Mouse (Mus musculus) limb, embryonic 13.5 days (tissue): ENCODE results near the gene Smg9. TPM values are rescaled to one million over a fixed set of nuclear protein-coding genes. Genes with fewer than 3 reads are reported as not detected.

Source experiments
- ATAC-seq: fragments of 200-750 bp; cut with Nextera tagmentation; 2 replicates; pipeline ENCODE4 v1.8.0; 2017; ENCODE audit warnings: low read depth, moderate number of reproducible peaks, moderate TSS enrichment; ENCODE audit not compliant: low FRiP score
- H3K27ac ChIP-seq: fragments of 300-500 bp; sonication (generic); 2 replicates; pipeline ENCODE4 v1.5.1; 2015; ENCODE audit warnings: inconsistent platforms, mild to moderate bottlenecking, moderate library complexity
- H3K27me3 ChIP-seq: fragments of 300-500 bp; sonication (generic); 2 replicates; pipeline ENCODE4 v1.6.1; 2015; ENCODE audit warnings: mild to moderate bottlenecking, inconsistent platforms
- H3K36me3 ChIP-seq: fragments of 300-500 bp; sonication (generic); 2 replicates; pipeline ENCODE4 v1.6.1; 2015; ENCODE audit warnings: inconsistent platforms, mild to moderate bottlenecking, moderate library complexity
- H3K4me1 ChIP-seq: fragments of 300-500 bp; sonication (generic); 2 replicates; pipeline ENCODE4 v1.6.1; 2015; ENCODE audit warnings: inconsistent platforms
- H3K4me2 ChIP-seq: fragments of 300-500 bp; sonication (generic); replicated peaks from 2 replicates; pipeline ENCODE4 v1.6.1; 2015; ENCODE audit warnings: inconsistent platforms, mild to moderate bottlenecking, moderate library complexity
- H3K4me3 ChIP-seq: fragments of 300-500 bp; sonication (generic); 2 replicates; pipeline ENCODE4 v1.5.1; 2015; ENCODE audit warnings: moderate library complexity, mild to moderate bottlenecking, inconsistent platforms
- H3K9ac ChIP-seq: fragments of 300-500 bp; sonication (generic); 2 replicates; pipeline ENCODE4 v1.6.1; 2015; ENCODE audit warnings: mild to moderate bottlenecking, inconsistent platforms
- H3K9me3 ChIP-seq: fragments of 300-500 bp; sonication (generic); 2 replicates; pipeline ENCODE4 v1.6.1; 2016; ENCODE audit warnings: inconsistent platforms
- WGBS: fragments of 180-500 bp; shearing (Covaris S2); methylation state at CpG from one replicate; pipeline ENCODE4 v1.1.7; 2015; 5-methylcytosine and 5-hydroxymethylcytosine counted together
- polyA plus RNA-seq: library from polyadenylated mRNA; unstranded; fragments of >200 nt; fragmentation: Nextera tagmentation; extraction: Ambion mirVana; gene quantifications from 2 replicates; pipeline ENCODE4 v1.2.1, GENCODE M21; 2015

Smg9 gene
- polyA plus RNA-seq, 1 experiment from 2014 or later, result 25.1 TPM

GRCm38 (mm10) chr7:24379934-24380333, 19.5 kb upstream of the Smg9 start:
- Histone ChIP-seq H3K9ac (0 out of 2 replicates have a peak overlapping the region, but pooled peaks have one; percentile 2), H3K27ac (no peak overlapping the region; the same call in none of the 2 replicates), H3K36me3 (no peaks in the 10 kb centered on the region), H3K27me3 (peaks cover 16% of the 10 kb centered on the region; the same call in 1 of the 2 replicates), H3K4me1 (peaks cover 43% of the 10 kb centered on the region), H3K4me2 (peak overlapping the region; percentile 23; the same call in 1 of the 2 replicates), H3K4me3 (no peak overlapping the region), H3K9me3 (no peaks in the 10 kb centered on the region)
- ATAC-seq, result peak; percentile 13
- 6% methylated on average over 7 of the region's 7 CpGs for WGBS

- peaks cover 43% of the 10 kb centered on the region for H3K4me1 ChIP-seq
- no peaks in the 10 kb centered on the region for H3K9me3 ChIP-seq
- H3K27ac ChIP-seq, result no peak overlapping the region; the same call in 1 of the 2 replicates
- H3K4me3 ChIP-seq, result no peak overlapping the region
- H3K9ac ChIP-seq, result 0 out of 2 replicates have a peak overlapping the region, but pooled peaks have one; percentile 2
- H3K36me3 ChIP-seq, result no peaks in the 10 kb centered on the region
- H3K27me3 ChIP-seq, result peaks cover 16% of the 10 kb centered on the region; the same call in 1 of the 2 replicates
- ATAC-seq, result no peak
- peak overlapping the region; percentile 23; the same call in 1 of the 2 replicates for H3K4me2 ChIP-seq
- 41% methylated on average over 2 of the region's 2 CpGs for WGBS
These were observed 19.0 kb upstream of the Smg9 start for GRCm38 (mm10) chr7:24380370-24380769.

DNA sequence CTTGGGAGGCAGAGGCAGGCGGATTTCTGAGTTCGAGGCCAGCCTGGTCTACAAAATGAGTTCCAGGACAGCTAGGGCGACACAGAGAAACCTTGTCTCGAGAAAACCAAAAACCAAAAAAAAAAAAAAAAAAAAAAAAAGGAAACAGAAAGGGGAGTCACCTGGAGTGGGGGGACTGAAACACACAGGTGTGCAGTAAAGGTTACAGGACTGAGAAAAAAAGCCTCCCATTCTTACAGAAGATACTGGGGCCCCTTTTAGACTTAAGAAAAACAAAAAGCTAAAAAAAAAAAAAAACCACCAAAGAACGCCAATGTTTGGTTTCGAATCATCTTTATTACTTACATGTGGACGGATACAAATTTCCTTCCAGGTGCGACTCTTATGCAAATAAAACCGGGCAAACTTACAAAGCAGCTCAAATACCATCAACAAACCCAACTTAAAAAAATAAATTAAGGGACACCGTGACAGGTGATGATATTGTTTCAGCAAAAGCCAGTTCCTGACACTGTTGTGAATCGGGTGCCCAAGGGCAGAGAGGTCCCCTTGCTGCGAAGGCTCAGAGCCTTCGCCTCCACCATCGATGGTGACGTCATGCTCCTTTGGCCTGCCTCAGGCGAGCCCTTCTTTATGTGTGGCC, 16.6 kb upstream of the Smg9 start:
- no peak for ATAC-seq
- Histone ChIP-seq H3K4me2 (no peak overlapping the region), H3K9ac (no peak overlapping the region), H3K36me3 (no peaks in the 10 kb centered on the region), H3K9me3 (no peaks in the 10 kb centered on the region), H3K4me3 (no peak overlapping the region), H3K27me3 (peaks cover 5% of the 10 kb centered on the region; the same call in 1 of the 2 replicates), H3K4me1 (peaks cover 28% of the 10 kb centered on the region), H3K27ac (no peak overlapping the region)
- WGBS, result 78% methylated on average over 16 of the region's 16 CpGs

DNA sequence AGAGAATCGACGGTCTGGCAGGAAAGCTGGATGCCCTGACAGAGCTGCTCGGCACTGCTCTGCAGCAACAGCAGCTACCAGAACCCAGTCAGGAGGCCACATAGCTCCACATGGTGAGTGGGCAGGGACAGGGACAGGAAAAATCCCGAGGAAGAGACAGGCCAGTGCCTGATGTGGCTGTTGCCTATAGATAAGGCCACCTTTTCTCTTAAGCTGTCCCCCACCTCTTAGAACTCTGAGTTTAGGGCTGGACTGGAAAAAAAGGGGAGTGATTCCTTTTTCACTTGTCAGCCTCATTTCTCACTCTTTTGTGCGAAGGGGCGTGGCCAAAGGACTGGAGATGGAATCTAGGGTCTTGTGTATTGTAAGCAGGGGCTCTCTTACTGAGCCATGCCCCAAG, 15.3 kb upstream of the Smg9 start:
- WGBS, result 67% methylated on average over 6 of the region's 6 CpGs
- no peak overlapping the region for H3K4me2 ChIP-seq
- ATAC-seq, result no peak
- H3K9ac ChIP-seq, result no peak overlapping the region
- H3K27me3 ChIP-seq, result peaks cover 5% of the 10 kb centered on the region; the same call in 1 of the 2 replicates
- peaks cover 16% of the 10 kb centered on the region for H3K4me1 ChIP-seq
- no peaks in the 10 kb centered on the region for H3K9me3 ChIP-seq
- no peak overlapping the region for H3K27ac ChIP-seq
- no peak overlapping the region for H3K4me3 ChIP-seq
- H3K36me3 ChIP-seq, result no peaks in the 10 kb centered on the region

GRCm38 (mm10) chr7:24384827-24385226, 14.6 kb upstream of the Smg9 start:
- peak overlapping the region; percentile 37; the same call in 1 of the 2 replicates for H3K4me2 ChIP-seq
- ATAC-seq, result 0 out of 2 replicates have a peak, but pooled peaks have one; percentile 48
- WGBS, result 6% methylated on average over 11 of the region's 11 CpGs

GRCm38 (mm10) chr7:24387059-24387556, 12.3 kb upstream of the Smg9 start:
- ATAC-seq, result no peak
- Histone ChIP-seq H3K36me3 (no peaks in the 10 kb centered on the region), H3K27me3 (peaks cover 5% of the 10 kb centered on the region; the same call in 1 of the 2 replicates), H3K27ac (no peak overlapping the region), H3K4me3 (no peak overlapping the region), H3K4me1 (peaks cover 25% of the 10 kb centered on the region), H3K4me2 (no peak overlapping the region), H3K9me3 (no peaks in the 10 kb centered on the region), H3K9ac (no peak overlapping the region)
- 81% methylated on average over 10 of the region's 10 CpGs for WGBS

More at GRCm38 (mm10) chr7:24384827-24385226, 14.6 kb upstream of the Smg9 start:
- no peak overlapping the region for H3K27ac ChIP-seq
- H3K4me3 ChIP-seq, result no peak overlapping the region
- peaks cover 18% of the 10 kb centered on the region for H3K4me1 ChIP-seq
- H3K9me3 ChIP-seq, result no peaks in the 10 kb centered on the region
- H3K9ac ChIP-seq, result no peak overlapping the region
- peaks cover 5% of the 10 kb centered on the region; the same call in 1 of the 2 replicates for H3K27me3 ChIP-seq
- no peaks in the 10 kb centered on the region for H3K36me3 ChIP-seq

- 43% methylated on average over 13 of the region's 13 CpGs for WGBS
- Histone ChIP-seq H3K4me3 (no peak overlapping the region), H3K27me3 (no peaks in the 10 kb centered on the region), H3K9ac (no peak overlapping the region; the same call in 1 of the 2 replicates), H3K36me3 (no peaks in the 10 kb centered on the region), H3K9me3 (no peaks in the 10 kb centered on the region), H3K4me1 (peaks cover 29% of the 10 kb centered on the region), H3K4me2 (no peak overlapping the region), H3K27ac (0 out of 2 replicates have a peak overlapping the region, but pooled peaks have one; percentile 33)
- ATAC-seq, result no peak
These were observed 9.8 kb upstream of the Smg9 start for GRCm38 (mm10) chr7:24389516-24390187.

- WGBS, result 36% methylated on average over 7 of the region's 7 CpGs
- H3K9me3 ChIP-seq, result no peaks in the 10 kb centered on the region
- H3K27ac ChIP-seq, result no peak overlapping the region
- H3K4me3 ChIP-seq, result no peak overlapping the region
- peak overlapping the region; percentile 55; the same call in 1 of the 2 replicates for H3K4me2 ChIP-seq
- no peaks in the 10 kb centered on the region for H3K36me3 ChIP-seq
- no peak overlapping the region for H3K9ac ChIP-seq
- H3K27me3 ChIP-seq, result no peaks in the 10 kb centered on the region
- H3K4me1 ChIP-seq, result peaks cover 37% of the 10 kb centered on the region
- 0 out of 2 replicates have a peak, but pooled peaks have one; percentile 4 for ATAC-seq
These were observed 8.9 kb upstream of the Smg9 start for GRCm38 (mm10) chr7:24390512-24390911.

GRCm38 (mm10) chr7:24391077-24391476, 8.3 kb upstream of the Smg9 start:
- Histone ChIP-seq H3K4me3 (peak overlapping the region; percentile 24), H3K4me2 (peak overlapping the region; percentile 55), H3K27ac (peak overlapping the region; percentile 39; the same call in 1 of the 2 replicates), H3K9ac (no peak overlapping the region), H3K9me3 (no peaks in the 10 kb centered on the region), H3K27me3 (no peaks in the 10 kb centered on the region), H3K4me1 (peaks cover 41% of the 10 kb centered on the region), H3K36me3 (no peaks in the 10 kb centered on the region)
- 1% methylated on average over 5 of the region's 5 CpGs for WGBS
- ATAC-seq, result peak; percentile 78

DNA sequence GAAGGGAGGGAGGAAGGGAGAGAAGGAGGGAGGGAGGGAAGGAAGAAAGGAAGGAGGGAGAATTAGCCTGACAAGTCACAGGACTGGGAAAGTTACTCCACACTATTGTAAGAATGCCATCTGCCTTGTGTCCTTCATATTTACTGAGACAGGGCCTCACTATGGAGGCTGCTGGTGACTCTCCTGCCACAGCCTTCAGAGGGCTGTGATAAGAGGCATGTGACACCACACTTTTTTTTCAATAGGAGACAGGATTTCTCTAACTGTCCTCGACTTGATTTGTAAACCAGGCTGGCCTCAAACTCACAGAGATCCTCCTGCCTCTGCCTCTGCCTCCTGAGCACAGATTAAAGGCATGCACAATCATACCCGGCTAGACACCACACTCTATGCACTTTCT, 7.7 kb upstream of the Smg9 start:
- Histone ChIP-seq H3K4me3 (no peak overlapping the region), H3K9me3 (no peaks in the 10 kb centered on the region), H3K36me3 (no peaks in the 10 kb centered on the region), H3K4me2 (no peak overlapping the region), H3K4me1 (peaks cover 41% of the 10 kb centered on the region), H3K9ac (no peak overlapping the region), H3K27me3 (no peaks in the 10 kb centered on the region), H3K27ac (peak overlapping the region; percentile 39; the same call in 1 of the 2 replicates)
- no peak for ATAC-seq
- 74% methylated on average over 2 of the region's 2 CpGs for WGBS

DNA sequence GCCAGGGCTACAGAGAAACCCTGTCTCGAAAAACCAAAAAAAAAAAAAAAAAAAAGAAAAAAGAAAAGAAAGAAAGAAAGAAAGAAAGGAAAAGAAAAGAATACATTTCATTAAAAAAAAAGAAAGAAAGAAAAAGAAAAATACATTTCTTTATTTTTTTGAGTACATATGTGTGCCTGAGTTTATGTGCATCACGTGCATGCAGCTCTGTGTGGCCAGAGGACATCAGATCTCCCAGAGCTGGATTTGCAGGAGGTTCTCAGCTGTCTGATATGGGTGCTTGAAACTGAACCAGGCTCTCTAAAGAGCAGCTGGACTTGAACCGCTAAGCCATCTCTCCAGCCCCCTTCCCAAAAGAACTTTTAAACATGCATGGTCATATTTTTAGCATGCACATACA, 5.4 kb upstream of the Smg9 start:
- Histone ChIP-seq H3K4me3 (no peak overlapping the region), H3K36me3 (no peaks in the 10 kb centered on the region), H3K4me1 (peaks cover 41% of the 10 kb centered on the region), H3K9ac (no peak overlapping the region), H3K4me2 (no peak overlapping the region), H3K27me3 (no peaks in the 10 kb centered on the region), H3K27ac (peak overlapping the region; percentile 68; the same call in 1 of the 2 replicates), H3K9me3 (no peaks in the 10 kb centered on the region)
- no peak for ATAC-seq
- 81% methylated on average over 3 of the region's 3 CpGs for WGBS
